Mouse (Mus musculus) liver, postnatal 0 days (tissue): ENCODE measurements at regions not wholly inside any gene's neighbourhood (a gene's known extent, or its start where the extent isn't known, plus 50 kb on each side); places are given as distances from the start of the nearest gene placed in this dataset.

Experiments used
- CTCF ChIP-seq: sonication (generic); IDR thresholded peaks from 2 replicates; pipeline ENCODE4 v1.5.1; 2016; ENCODE audit warnings: antibody characterized with exemption, low read depth
- EP300 ChIP-seq: IDR thresholded peaks from 2 replicates; pipeline ENCODE4 v1.6.1; 2016; ENCODE audit warnings: antibody characterized with exemption, low read depth, mild to moderate bottlenecking

GRCm38 (mm10) chr16:97677621-97678020 is 66.6 kb upstream of the Tmprss2 start:
- TF ChIP-seq CTCF (no peak), EP300 (no peak)
